Mouse (Mus musculus): ENCODE results near the gene Mlycd. TPM values are rescaled to one million over a fixed set of nuclear protein-coding genes. Genes with fewer than 3 reads are reported as not detected.

The Mlycd gene
- total RNA-seq, 2 experiments from 2014 or later = 1.8 TPM; not detected in 1

- no peak for ATAC-seq (replicated peaks; ENCODE audit: low FRiP score, poor library complexity, severe bottlenecking)
Measured at GRCm38 (mm10) chr8:119428766-119429327, 34.2 kb downstream of the Mlycd start.

GRCm38 (mm10) chr8:119429552-119429951 is 34.9 kb downstream of the Mlycd start:
- no peak for ATAC-seq (replicated peaks; ENCODE audit: low FRiP score, poor library complexity, severe bottlenecking)

GRCm38 (mm10) chr8:119430250-119430649 is 35.6 kb downstream of the Mlycd start:
- ATAC-seq (replicated peaks; ENCODE audit: low FRiP score, poor library complexity, severe bottlenecking) = no peak

- ATAC-seq (replicated peaks; ENCODE audit: low FRiP score, poor library complexity, severe bottlenecking) = no peak
Measured at GRCm38 (mm10) chr8:119430690-119431089, 36.0 kb downstream of the Mlycd start.

- no peak for ATAC-seq (replicated peaks; ENCODE audit: low FRiP score, poor library complexity, severe bottlenecking)
Measured at GRCm38 (mm10) chr8:119432372-119432771, 37.7 kb downstream of the Mlycd start.

- ATAC-seq (replicated peaks; ENCODE audit: low FRiP score, poor library complexity, severe bottlenecking) = no peak
Measured at GRCm38 (mm10) chr8:119433582-119434174, 39.0 kb downstream of the Mlycd start, which contains the start of gene Osgin1. TSS of gene Osgin1 (plus strand) at chr8:119434124.

- ATAC-seq (replicated peaks; ENCODE audit: low FRiP score, poor library complexity, severe bottlenecking) = no peak
Measured at GRCm38 (mm10) chr8:119434569-119434968, 39.9 kb downstream of the Mlycd start.

- no peak for ATAC-seq (replicated peaks; ENCODE audit: low FRiP score, poor library complexity, severe bottlenecking)
Measured at GRCm38 (mm10) chr8:119435527-119435926, 40.8 kb downstream of the Mlycd start.

- no peak for ATAC-seq (replicated peaks; ENCODE audit: low FRiP score, poor library complexity, severe bottlenecking)
Measured at GRCm38 (mm10) chr8:119436331-119436730, 41.7 kb downstream of the Mlycd start.

GRCm38 (mm10) chr8:119436933-119437332 is 42.3 kb downstream of the Mlycd start:
- no peak for ATAC-seq (replicated peaks; ENCODE audit: low FRiP score, poor library complexity, severe bottlenecking)

- no peak for ATAC-seq (replicated peaks; ENCODE audit: low FRiP score, poor library complexity, severe bottlenecking)
Measured at GRCm38 (mm10) chr8:119437506-119437905, 42.8 kb downstream of the Mlycd start.

GRCm38 (mm10) chr8:119438876-119439275 is 44.2 kb downstream of the Mlycd start:
- no peak for ATAC-seq (replicated peaks; ENCODE audit: low FRiP score, poor library complexity, severe bottlenecking)

GRCm38 (mm10) chr8:119439424-119439823 is 44.7 kb downstream of the Mlycd start:
- ATAC-seq (replicated peaks; ENCODE audit: low FRiP score, poor library complexity, severe bottlenecking) = no peak

- no peak for ATAC-seq (replicated peaks; ENCODE audit: low FRiP score, poor library complexity, severe bottlenecking)
Measured at GRCm38 (mm10) chr8:119439893-119440249, 45.2 kb downstream of the Mlycd start.

GRCm38 (mm10) chr8:119440250-119440951 is 45.7 kb downstream of the Mlycd start:
- ATAC-seq (replicated peaks; ENCODE audit: low FRiP score, poor library complexity, severe bottlenecking) = no peak

GRCm38 (mm10) chr8:119440952-119441270 is 46.2 kb downstream of the Mlycd start:
- ATAC-seq (replicated peaks; ENCODE audit: low FRiP score, poor library complexity, severe bottlenecking) = no peak

GRCm38 (mm10) chr8:119442013-119442412 is 47.3 kb downstream of the Mlycd start:
- ATAC-seq (replicated peaks; ENCODE audit: low FRiP score, poor library complexity, severe bottlenecking) = no peak

GRCm38 (mm10) chr8:119442970-119443369 is 48.3 kb downstream of the Mlycd start:
- ATAC-seq (replicated peaks; ENCODE audit: low FRiP score, poor library complexity, severe bottlenecking) = no peak

GRCm38 (mm10) chr8:119446211-119446989 is 51.7 kb downstream of the Mlycd start, which contains the start of gene Necab2:
TSS of gene Necab2 (plus strand) at chr8:119446719.
- no peak for ATAC-seq (replicated peaks; ENCODE audit: low FRiP score, poor library complexity, severe bottlenecking)

GRCm38 (mm10) chr8:119446990-119447780 is 52.5 kb downstream of the Mlycd start:
- ATAC-seq (replicated peaks; ENCODE audit: low FRiP score, poor library complexity, severe bottlenecking) = no peak
